Mouse (Mus musculus) heart, embryonic 14.5 days (tissue): ENCODE measurements around the gene Hid1. TPM values are rescaled to one million over a fixed set of nuclear protein-coding genes. Genes with fewer than 3 reads are reported as not detected.

Experiments used
- ATAC-seq: fragments of 200-750 bp; cut with Nextera tagmentation; 2 replicates; pipeline ENCODE4 v1.8.0; 2017; ENCODE audit warnings: low read depth, moderate TSS enrichment; ENCODE audit not compliant: insufficient number of reproducible peaks, insufficient read depth, low FRiP score
- H3K27ac ChIP-seq, 2 experiments: fragments of 200-500 bp in 1 of 2; fragments of 300-500 bp in 1 of 2; sonication (generic) in 1 of 2; replicated peaks in 1 of 2; 2 replicates each; pipeline ENCODE4 v1.5.1; 2012 to 2014; ENCODE audit warnings: low read depth in 2 of 2, low read length in 2 of 2, control low read depth in 1 of 2, mild to moderate bottlenecking in 1 of 2, mixed read lengths in 1 of 2; ENCODE audit not compliant: control insufficient read depth in 1 of 2, insufficient read depth in 1 of 2
- H3K27me3 ChIP-seq: fragments of 300-500 bp; sonication (generic); 2 replicates; pipeline ENCODE4 v1.6.1; 2014; ENCODE audit warnings: mild to moderate bottlenecking, low read length, control low read depth; ENCODE audit not compliant: control insufficient read depth, insufficient read depth
- H3K36me3 ChIP-seq: fragments of 300-500 bp; sonication (generic); 2 replicates; pipeline ENCODE4 v1.6.1; 2014; ENCODE audit warnings: mild to moderate bottlenecking, control low read depth, low read length, mixed read lengths; ENCODE audit not compliant: control insufficient read depth, insufficient read depth
- H3K4me1 ChIP-seq, 2 experiments: fragments of 200-500 bp in 1 of 2; fragments of 300-500 bp in 1 of 2; sonication (generic) in 1 of 2; 2 replicates each; pipeline ENCODE4 v1.6.1; 2012 to 2014; ENCODE audit warnings: low read length in 2 of 2, control low read depth in 1 of 2, mixed read lengths in 1 of 2; ENCODE audit not compliant: control insufficient read depth in 2 of 2, insufficient read depth in 2 of 2
- H3K4me2 ChIP-seq: fragments of 300-500 bp; sonication (generic); 2 replicates; pipeline ENCODE4 v1.6.1; 2014; ENCODE audit warnings: mild to moderate bottlenecking, low read length
- H3K4me3 ChIP-seq, 2 experiments: fragments of 200-500 bp in 1 of 2; fragments of 300-500 bp in 1 of 2; sonication (generic) in 1 of 2; 2 replicates each; pipeline ENCODE4 v1.5.1; 2012 to 2014; ENCODE audit warnings: low read length in 2 of 2, mild to moderate bottlenecking in 2 of 2, control low read depth in 1 of 2, low read depth in 1 of 2, moderate library complexity in 1 of 2; ENCODE audit not compliant: control insufficient read depth in 1 of 2, insufficient read depth in 1 of 2
- H3K9ac ChIP-seq: fragments of 300-500 bp; sonication (generic); 2 replicates; pipeline ENCODE4 v1.6.1; 2014; ENCODE audit warnings: mild to moderate bottlenecking, low read length
- H3K9me3 ChIP-seq: fragments of 300-500 bp; sonication (generic); 2 replicates; pipeline ENCODE4 v1.6.1; 2016; ENCODE audit warnings: low read length, control low read depth; ENCODE audit not compliant: control insufficient read depth
- WGBS: fragments of 180-500 bp; shearing (Covaris S2); extraction: QIAGEN DNeasy Blood & Tissue Kit; methylation state at CpG from one replicate; pipeline ENCODE4 v1.1.7; 2014; 5-methylcytosine and 5-hydroxymethylcytosine counted together
- polyA plus RNA-seq: library from polyadenylated mRNA; unstranded; fragments of >200 nt; fragmentation: Nextera tagmentation; extraction: Ambion mirVana; gene quantifications from 2 replicates; pipeline ENCODE4 v1.2.1, GENCODE M21; 2014

Hid1 gene
- 7.4 and 7.8 TPM in 2 replicates for polyA plus RNA-seq

GRCm38 (mm10) chr11:115367395-115367944 lies at the start of gene Hid1:
TSS of gene Hid1 (minus strand) at chr11:115367756.
- peak within 1 kb of the TSS in 1 of 2 experiments; percentile 11; a peak in 1 of 4 replicates for H3K27ac ChIP-seq
- H3K27me3 ChIP-seq = peaks cover 34% of the 10 kb centered on the region
- ATAC-seq = peak; percentile 49; the same call in 1 of the 2 replicates

GRCm38 (mm10) chr11:115409556-115409955 lies 42.0 kb upstream of the Hid1 start:
- no peak for ATAC-seq
- Histone ChIP-seq H3K4me2 (no peak overlapping the region), H3K4me3 (no peak overlapping the region), H3K9me3 (no peaks in the 10 kb centered on the region), H3K36me3 (peaks cover 57% of the 10 kb centered on the region), H3K27ac (no peak overlapping the region), H3K4me1 (peaks cover 7 to 21% of the 10 kb centered on the region in 2 experiments), H3K27me3 (no peaks in the 10 kb centered on the region), H3K9ac (no peak overlapping the region)
- WGBS = 87% methylated on average over 7 of the region's 7 CpGs

More at GRCm38 (mm10) chr11:115367395-115367944, at the start of gene Hid1:
- WGBS = under 1% methylated on average over 38 of the region's 39 CpGs
- peak within 1 kb of the TSS; percentile 75 for H3K9ac ChIP-seq
- no peaks in the 10 kb centered on the region for H3K36me3 ChIP-seq
- peak within 1 kb of the TSS; percentile 95 for H3K4me2 ChIP-seq
- peaks cover 8 to 21% of the 10 kb centered on the region in 2 experiments for H3K4me1 ChIP-seq
- H3K9me3 ChIP-seq = no peaks in the 10 kb centered on the region
- peak within 1 kb of the TSS; percentile 58 to 61 for H3K4me3 ChIP-seq

GRCm38 (mm10) chr11:115408266-115408920 lies 40.8 kb upstream of the Hid1 start:
- Histone ChIP-seq H3K9ac (no peak overlapping the region), H3K27ac (peak overlapping the region; percentile 3 to 28; a peak in 2 of 4 replicates), H3K4me3 (no peak overlapping the region), H3K4me1 (peaks cover 5 to 21% of the 10 kb centered on the region in 2 experiments), H3K4me2 (no peak overlapping the region), H3K9me3 (no peaks in the 10 kb centered on the region), H3K27me3 (no peaks in the 10 kb centered on the region), H3K36me3 (peaks cover 56% of the 10 kb centered on the region)
- 82% methylated on average over 6 of the region's 6 CpGs for WGBS
- ATAC-seq = no peak

DNA sequence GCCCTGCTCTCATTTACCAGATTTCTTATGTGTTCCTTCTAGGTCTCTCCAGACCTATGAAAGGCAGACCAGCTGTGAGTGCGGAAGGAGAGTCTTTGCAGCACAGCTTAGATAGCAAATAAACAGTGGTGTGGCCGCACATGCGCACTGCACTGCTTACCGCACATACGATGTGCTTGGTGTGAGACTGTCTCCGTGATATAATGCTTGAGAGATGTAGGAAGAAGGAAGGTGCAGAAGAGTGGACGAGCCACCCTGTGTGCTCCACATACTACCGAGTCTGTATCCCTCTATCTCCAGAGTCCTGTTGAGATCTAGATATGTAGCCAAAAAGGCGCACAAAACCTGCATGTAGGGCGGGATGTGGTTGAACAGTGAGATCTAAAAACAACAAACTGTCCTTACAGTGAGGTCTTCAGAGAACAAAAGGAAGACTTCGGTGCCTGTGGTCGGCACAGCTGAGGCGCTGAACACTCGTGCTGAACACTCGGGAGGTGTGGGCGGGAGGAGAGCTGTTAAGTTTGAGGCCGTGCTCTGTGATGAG lies 39.4 kb upstream of the Hid1 start:
- H3K27ac ChIP-seq = no peak overlapping the region
- WGBS = 86% methylated on average over 17 of the region's 17 CpGs
- H3K36me3 ChIP-seq = peaks cover 56% of the 10 kb centered on the region

GRCm38 (mm10) chr11:115405723-115406122 lies 38.2 kb upstream of the Hid1 start:
- Histone ChIP-seq H3K9me3 (no peaks in the 10 kb centered on the region), H3K4me1 (peaks cover 0 to 12% of the 10 kb centered on the region in 2 experiments; a peak in 2 of 4 replicates), H3K27me3 (no peaks in the 10 kb centered on the region), H3K4me2 (no peak overlapping the region), H3K36me3 (peaks cover 48% of the 10 kb centered on the region), H3K27ac (no peak overlapping the region), H3K9ac (no peak overlapping the region), H3K4me3 (no peak overlapping the region)
- WGBS = 93% methylated on average over 6 of the region's 6 CpGs
- ATAC-seq = no peak

More for the DNA sequence above, 39.4 kb upstream of the Hid1 start:
- no peaks in the 10 kb centered on the region for H3K27me3 ChIP-seq
- H3K4me2 ChIP-seq = no peak overlapping the region
- no peak overlapping the region for H3K9ac ChIP-seq
- no peak overlapping the region for H3K4me3 ChIP-seq
- peaks cover 2 to 18% of the 10 kb centered on the region in 2 experiments; a peak in 2 of 4 replicates for H3K4me1 ChIP-seq
- ATAC-seq = no peak
- no peaks in the 10 kb centered on the region for H3K9me3 ChIP-seq

- Histone ChIP-seq H3K9me3 (no peaks in the 10 kb centered on the region), H3K4me1 (peaks cover 0 to 14% of the 10 kb centered on the region in 2 experiments; a peak in 2 of 4 replicates), H3K27ac (peak within 1 kb of the TSS; percentile 61 to 87), H3K27me3 (no peaks in the 10 kb centered on the region), H3K4me3 (peak within 1 kb of the TSS; percentile 67 to 85), H3K36me3 (peaks cover 28% of the 10 kb centered on the region), H3K4me2 (peak within 1 kb of the TSS; percentile 71), H3K9ac (peak within 1 kb of the TSS; percentile 88)
- peak; percentile 76 for ATAC-seq
- WGBS = 3% methylated on average over 50 of the region's 50 CpGs
These were observed 36.0 kb upstream of the Hid1 start, which contains the start of gene Mrpl58 for GRCm38 (mm10) chr11:115403338-115404124. TSS of gene Mrpl58 (plus strand) at chr11:115403752.
